Mouse (Mus musculus): ENCODE measurements around the gene Evx2. TPM values are rescaled to one million over a fixed set of nuclear protein-coding genes. Genes with fewer than 3 reads are reported as not detected.

Evx2 gene
- polyA plus RNA-seq, 1 experiment from 2014 or later, result 2.3 TPM

DNA sequence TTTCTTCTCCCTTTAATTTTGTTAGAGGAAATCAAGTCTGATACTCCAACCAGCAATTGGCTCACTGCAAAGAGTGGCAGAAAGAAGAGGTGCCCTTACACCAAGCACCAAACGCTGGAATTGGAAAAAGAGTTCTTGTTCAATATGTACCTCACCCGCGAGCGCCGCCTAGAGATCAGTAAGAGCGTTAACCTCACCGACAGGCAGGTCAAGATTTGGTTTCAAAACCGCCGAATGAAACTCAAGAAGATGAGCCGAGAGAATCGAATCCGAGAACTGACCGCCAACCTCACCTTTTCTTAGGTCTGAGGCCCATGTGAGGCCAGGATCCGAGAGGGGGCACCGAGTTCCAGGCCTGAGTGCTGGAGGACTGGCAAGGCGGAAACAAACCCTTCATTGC is 34.7 kb upstream of the Evx2 start:
- Histone ChIP-seq H3K4me3 (peak overlapping the region; percentile 60), H3K9ac (peak overlapping the region; percentile 92), H3K4me2 (replicated peaks) (peak overlapping the region; percentile 91), H3K9me3 (no peaks in the 10 kb centered on the region), H3K27me3 (peaks cover 53% of the 10 kb centered on the region), H3K36me3 (peaks cover 13% of the 10 kb centered on the region; the same call in 1 of the 2 replicates), H3K4me1 (peaks cover 64% of the 10 kb centered on the region), H3K27ac (peak overlapping the region; percentile 39; the same call in 1 of the 2 replicates)
- 9% methylated on average over 16 of the region's 16 CpGs for WGBS
- ATAC-seq (ENCODE audit: low FRiP score, low read depth), result no peak

DNA sequence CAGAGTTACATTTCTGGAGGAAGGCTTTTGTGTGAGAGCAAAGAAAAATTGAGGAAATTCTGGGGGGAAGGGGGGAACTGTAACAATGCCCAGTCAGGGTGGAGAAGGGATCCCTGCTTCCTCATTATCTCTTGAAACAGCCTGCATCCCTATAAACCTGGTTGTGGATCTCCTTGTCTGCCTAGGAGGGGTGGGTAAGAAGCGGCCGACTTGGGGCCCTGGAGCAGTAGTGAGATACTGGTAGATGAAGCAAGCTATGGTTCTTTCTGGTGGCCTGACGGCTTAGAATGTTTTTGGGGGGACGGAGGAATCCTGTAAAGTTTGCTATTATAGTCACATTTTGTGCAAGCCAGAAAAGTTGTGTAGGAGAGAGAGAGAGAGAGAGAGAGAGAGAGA is 34.1 kb upstream of the Evx2 start:
- H3K27me3 ChIP-seq, result peaks cover 55% of the 10 kb centered on the region
- H3K27ac ChIP-seq, result peak overlapping the region; percentile 95
- H3K4me3 ChIP-seq, result peak overlapping the region; percentile 60
- peak overlapping the region; percentile 91 for H3K4me2 ChIP-seq (replicated peaks)
- WGBS, result 15% methylated on average over 4 of the region's 4 CpGs
- H3K9ac ChIP-seq, result peak overlapping the region; percentile 92
- ATAC-seq (ENCODE audit: low FRiP score, low read depth), result no peak
- peaks cover 61% of the 10 kb centered on the region for H3K4me1 ChIP-seq
- H3K36me3 ChIP-seq, result peaks cover 13% of the 10 kb centered on the region; the same call in 1 of the 2 replicates
- no peaks in the 10 kb centered on the region for H3K9me3 ChIP-seq

- Histone ChIP-seq H3K4me3 (peak overlapping the region; percentile 60), H3K27me3 (peaks cover 52% of the 10 kb centered on the region), H3K9me3 (no peaks in the 10 kb centered on the region), H3K9ac (peak overlapping the region; percentile 92), H3K4me1 (peaks cover 64% of the 10 kb centered on the region), H3K36me3 (peaks cover 13% of the 10 kb centered on the region; the same call in 1 of the 2 replicates), H3K27ac (peak overlapping the region; percentile 95), H3K4me2 (replicated peaks) (peak overlapping the region; percentile 91)
- no peak for ATAC-seq (ENCODE audit: low FRiP score, low read depth)
- WGBS, result 5% methylated on average over 20 of the region's 20 CpGs
Observed at GRCm38 (mm10) chr2:74692808-74693431, 33.6 kb upstream of the Evx2 start.

- H3K27me3 ChIP-seq, result peaks cover 48% of the 10 kb centered on the region
- 3% methylated on average over 35 of the region's 35 CpGs for WGBS
- peak overlapping the region; percentile 91 for H3K4me2 ChIP-seq (replicated peaks)
- H3K9me3 ChIP-seq, result no peaks in the 10 kb centered on the region
- ATAC-seq (ENCODE audit: low FRiP score, low read depth), result no peak
- H3K36me3 ChIP-seq, result peaks cover 16% of the 10 kb centered on the region; the same call in 1 of the 2 replicates
- H3K9ac ChIP-seq, result peak overlapping the region; percentile 92
- H3K4me1 ChIP-seq, result peaks cover 66% of the 10 kb centered on the region
- peak overlapping the region; percentile 95 for H3K27ac ChIP-seq
- peak overlapping the region; percentile 60 for H3K4me3 ChIP-seq
Observed at GRCm38 (mm10) chr2:74691995-74692807, 32.8 kb upstream of the Evx2 start.

- Histone ChIP-seq H3K9me3 (no peaks in the 10 kb centered on the region), H3K4me3 (peak within 1 kb of the TSS; percentile 60), H3K4me2 (replicated peaks) (peak within 1 kb of the TSS; percentile 91), H3K27me3 (peaks cover 49% of the 10 kb centered on the region), H3K27ac (peak within 1 kb of the TSS; percentile 95), H3K4me1 (peaks cover 60% of the 10 kb centered on the region), H3K36me3 (peaks cover 16% of the 10 kb centered on the region; the same call in 1 of the 2 replicates), H3K9ac (peak within 1 kb of the TSS; percentile 92)
- peak; percentile 88 for ATAC-seq (ENCODE audit: low FRiP score, low read depth)
- WGBS, result 2% methylated on average over 56 of the region's 56 CpGs
Observed at GRCm38 (mm10) chr2:74691022-74691951, 31.9 kb upstream of the Evx2 start, which contains the start of gene Hoxd10. Gene Hoxd10, plus strand, starts transcription at chr2:74691924.

DNA sequence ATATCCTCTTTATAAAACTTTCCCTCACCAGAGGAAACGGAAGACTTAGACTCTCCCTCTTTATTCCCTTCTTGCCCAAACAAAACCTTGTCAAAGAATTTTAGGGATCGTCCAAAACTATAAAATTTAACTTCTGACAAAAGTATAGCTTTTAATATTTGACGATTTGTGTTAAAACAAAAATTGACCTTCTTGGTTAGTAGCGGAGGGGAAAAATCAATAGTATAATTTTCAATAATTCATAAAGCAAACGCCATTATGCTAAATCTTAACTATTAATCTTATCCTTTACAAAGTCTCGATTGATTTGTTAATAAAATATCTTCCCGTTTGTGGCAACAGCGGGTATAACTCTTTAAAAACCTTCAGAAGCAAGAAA is 31.0 kb upstream of the Evx2 start:
- Histone ChIP-seq H3K27me3 (peaks cover 41% of the 10 kb centered on the region), H3K9me3 (no peaks in the 10 kb centered on the region), H3K9ac (peak overlapping the region; percentile 98), H3K4me3 (peak overlapping the region; percentile 79), H3K36me3 (peaks cover 16% of the 10 kb centered on the region; the same call in 1 of the 2 replicates), H3K4me2 (replicated peaks) (peak overlapping the region; percentile 91), H3K27ac (peak overlapping the region; percentile 95), H3K4me1 (peaks cover 51% of the 10 kb centered on the region)
- no peak for ATAC-seq (ENCODE audit: low FRiP score, low read depth)
- WGBS, result 8% methylated on average over 8 of the region's 8 CpGs

- peak overlapping the region; percentile 79 for H3K4me3 ChIP-seq
Observed at GRCm38 (mm10) chr2:74689574-74690337, 30.4 kb upstream of the Evx2 start.

DNA sequence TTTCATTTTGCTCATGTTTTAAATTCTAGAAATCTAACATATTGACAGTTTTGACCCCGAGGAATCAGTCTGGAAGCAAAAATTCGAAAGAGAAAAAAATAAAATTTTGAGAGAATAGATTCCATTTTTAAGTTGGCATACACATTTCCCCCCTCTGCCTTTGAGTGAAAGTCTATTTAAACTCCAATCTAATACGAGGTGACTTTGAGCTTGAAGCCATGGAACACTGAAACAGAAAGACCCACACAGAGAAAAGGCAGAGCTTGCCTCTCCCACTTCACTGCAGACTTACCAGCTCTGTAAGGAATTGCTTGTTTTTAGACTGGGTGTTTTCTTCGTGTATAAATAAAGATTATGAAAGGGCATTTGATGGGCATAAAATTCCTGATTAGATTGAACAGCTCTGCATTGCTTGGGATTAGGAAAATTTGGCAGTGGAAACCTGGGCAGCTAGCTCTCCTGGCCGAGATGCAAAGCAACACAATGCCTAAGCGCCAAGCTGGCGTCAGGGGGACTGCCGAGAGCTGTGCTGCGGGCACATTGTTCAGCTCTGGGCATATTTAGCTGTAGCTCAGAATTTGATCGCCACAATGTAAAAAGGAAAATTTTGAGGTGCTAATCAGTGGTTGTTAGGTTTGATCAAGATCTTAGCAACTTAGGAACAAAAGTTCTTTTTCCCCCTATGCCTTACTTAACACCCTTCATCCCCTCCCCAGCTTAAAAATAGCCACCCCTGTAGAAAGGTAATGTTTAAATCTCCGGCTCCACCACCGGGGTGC is 29.6 kb upstream of the Evx2 start:
- Histone ChIP-seq H3K36me3 (peaks cover 21% of the 10 kb centered on the region; the same call in 1 of the 2 replicates), H3K4me3 (peak overlapping the region; percentile 79), H3K9ac (peak overlapping the region; percentile 98), H3K4me1 (peaks cover 42% of the 10 kb centered on the region), H3K27ac (peak overlapping the region; percentile 93), H3K4me2 (replicated peaks) (peak overlapping the region; percentile 77), H3K27me3 (peaks cover 46% of the 10 kb centered on the region), H3K9me3 (no peaks in the 10 kb centered on the region)
- no peak for ATAC-seq (ENCODE audit: low FRiP score, low read depth)
- 7% methylated on average over 12 of the region's 12 CpGs for WGBS

More at GRCm38 (mm10) chr2:74689574-74690337, 30.4 kb upstream of the Evx2 start:
- Histone ChIP-seq H3K4me1 (peaks cover 45% of the 10 kb centered on the region), H3K9me3 (no peaks in the 10 kb centered on the region), H3K36me3 (peaks cover 16% of the 10 kb centered on the region; the same call in 1 of the 2 replicates), H3K9ac (peak overlapping the region; percentile 98), H3K4me2 (replicated peaks) (peak overlapping the region; percentile 77), H3K27ac (peak overlapping the region; percentile 93), H3K27me3 (peaks cover 40% of the 10 kb centered on the region)
- ATAC-seq (ENCODE audit: low FRiP score, low read depth), result no peak
- WGBS, result 3% methylated on average over 24 of the region's 24 CpGs

DNA sequence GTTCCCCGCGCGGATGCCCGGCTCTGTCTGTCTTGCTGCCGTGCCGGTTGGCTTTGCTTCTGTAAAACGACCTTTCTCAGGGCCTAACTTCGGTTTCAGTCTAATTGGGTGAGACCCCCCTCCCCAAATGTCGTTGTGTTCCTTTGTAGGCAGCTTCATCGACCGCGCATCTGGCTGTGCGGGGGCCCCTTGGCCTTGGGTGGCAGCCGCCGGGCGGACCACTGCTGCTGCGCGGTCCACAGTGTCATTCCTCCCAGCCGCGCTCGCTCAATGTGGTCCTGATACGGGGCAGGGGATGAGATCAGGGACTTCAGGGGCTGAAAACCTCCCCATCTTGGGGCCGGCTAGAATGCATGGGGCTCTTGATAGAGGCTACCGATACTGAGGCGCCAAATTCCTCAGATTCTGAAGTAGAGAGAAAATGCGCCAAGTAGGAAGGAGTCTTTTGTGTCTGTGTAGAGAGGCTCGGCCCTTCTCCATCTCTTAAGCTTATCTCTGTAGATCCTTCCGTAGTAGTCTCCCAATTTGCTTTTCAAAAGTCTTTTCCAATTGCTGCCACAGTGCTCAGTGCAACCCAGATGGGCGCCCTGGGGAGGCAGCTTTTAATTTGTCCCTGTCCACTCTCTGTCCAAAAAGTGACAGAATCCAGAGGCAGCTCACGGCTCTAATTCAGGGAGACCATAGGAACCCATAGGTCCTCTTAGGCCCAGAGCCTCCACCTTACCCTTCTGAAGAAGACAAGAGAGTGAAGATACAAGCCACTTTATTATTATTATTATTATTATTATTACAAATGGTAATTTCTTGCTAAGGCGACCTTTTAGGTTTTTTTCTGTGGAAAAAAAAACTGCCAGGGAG is 28.6 kb upstream of the Evx2 start:
- peaks cover 18% of the 10 kb centered on the region; the same call in 1 of the 2 replicates for H3K36me3 ChIP-seq
- no peak for ATAC-seq (ENCODE audit: low FRiP score, low read depth)
- peaks cover 48% of the 10 kb centered on the region for H3K27me3 ChIP-seq
- H3K4me2 ChIP-seq (replicated peaks), result peak overlapping the region; percentile 77
- H3K9me3 ChIP-seq, result no peaks in the 10 kb centered on the region
- 3% methylated on average over 31 of the region's 31 CpGs for WGBS
- peaks cover 36% of the 10 kb centered on the region for H3K4me1 ChIP-seq
- H3K27ac ChIP-seq, result peak overlapping the region; percentile 93
- H3K4me3 ChIP-seq, result peak overlapping the region; percentile 79
- H3K9ac ChIP-seq, result peak overlapping the region; percentile 98

All from limb, embryonic 13.5 days (tissue).